Comparison of ENCODE assay signal across 8 mouse cellular contexts in genomic region chr5:15933581-15934375, GRCm38 (mm10). TPM values are rescaled to one million over a fixed set of nuclear protein-coding genes. Genes with fewer than 3 reads are reported as not detected.
DNase-seq lines count a peak whose midpoint lies in the region; ATAC-seq lines count a peak whose summit lies in the region.

No protein-coding gene starts in this region.

- peak overlapping the region; percentile 79 for H3K4me2 ChIP-seq in forebrain, embryonic 14.5 days (ENCODE audit: low read length)
- H3K4me2 ChIP-seq in stomach, embryonic 16.5 days (ENCODE audit: low read depth, low read length) = peak overlapping the region; percentile 83

- peak overlapping the region; percentile 98 for H3K27ac ChIP-seq in heart, embryonic 10.5 days
- H3K27ac ChIP-seq in forebrain, embryonic 14.5 days (ENCODE audit: low read depth, low read length) = peak overlapping the region; percentile 95
- H3K27ac ChIP-seq in stomach, embryonic 16.5 days (ENCODE audit: low read length) = peak overlapping the region; percentile 47

- no peaks in the 10 kb centered on the region for H3K9me3 ChIP-seq in heart, embryonic 10.5 days
- no peaks in the 10 kb centered on the region for H3K9me3 ChIP-seq in forebrain, embryonic 14.5 days (replicated peaks; ENCODE audit: control insufficient read depth, low read length)
- no peaks in the 10 kb centered on the region for H3K9me3 ChIP-seq in stomach, embryonic 16.5 days (replicated peaks; ENCODE audit: control insufficient read depth, low read length)

- peak; percentile 13; the same call in 1 of the 2 replicates for ATAC-seq in forebrain, embryonic 14.5 days
- ATAC-seq in megakaryocyte progenitor cell, adult 5-6 weeks (replicated peaks; ENCODE audit: poor library complexity) = peak; percentile 14; the same call in 1 of the 2 replicates
- ATAC-seq in stomach, embryonic 16.5 days (ENCODE audit: insufficient read depth, low FRiP score) = no peak

- H3K27me3 ChIP-seq in heart, embryonic 10.5 days (ENCODE audit: insufficient read depth, poor library complexity, severe bottlenecking) = peaks cover 28% of the 10 kb centered on the region; the same call in 1 of the 2 replicates
- no peaks in the 10 kb centered on the region; the same call in none of the 2 replicates for H3K27me3 ChIP-seq in forebrain, embryonic 14.5 days (replicated peaks; ENCODE audit: control insufficient read depth, insufficient read depth, low read length)
- 0 out of 2 replicates have a peak, but pooled peaks cover 2% of the 10 kb centered on the region for H3K27me3 ChIP-seq in stomach, embryonic 16.5 days (ENCODE audit: control insufficient read depth, insufficient read depth, low read length)

- H3K36me3 ChIP-seq in heart, embryonic 10.5 days = no peaks in the 10 kb centered on the region
- H3K36me3 ChIP-seq in forebrain, embryonic 14.5 days (ENCODE audit: control insufficient read depth, insufficient read depth, low read length) = no peaks in the 10 kb centered on the region
- no peaks in the 10 kb centered on the region for H3K36me3 ChIP-seq in stomach, embryonic 16.5 days (ENCODE audit: control insufficient read depth, insufficient read depth, low read length)

- peaks cover 13% of the 10 kb centered on the region for H3K4me1 ChIP-seq in heart, embryonic 10.5 days
- H3K4me1 ChIP-seq in forebrain, embryonic 14.5 days (ENCODE audit: control insufficient read depth, insufficient read depth, low read length) = peaks cover 3% of the 10 kb centered on the region; the same call in 1 of the 2 replicates
- no peaks in the 10 kb centered on the region for H3K4me1 ChIP-seq in stomach, embryonic 16.5 days (ENCODE audit: control insufficient read depth, insufficient read depth, low read length)

- peak overlapping the region; percentile 83 for H3K4me3 ChIP-seq in heart, embryonic 10.5 days
- peak overlapping the region; percentile 71 for H3K4me3 ChIP-seq in forebrain, embryonic 14.5 days (ENCODE audit: low read depth, low read length)
- peak overlapping the region; percentile 53 for H3K4me3 ChIP-seq in stomach, embryonic 16.5 days (replicated peaks; ENCODE audit: low read length)

- no peak for DNase-seq in heart, embryonic 10.5 days (ENCODE audit: low spot score)
- no peak for DNase-seq in heart, adult 9 months (ENCODE audit: low spot score in 2 of 2)
- DNase-seq in brain, adult 2 months (ENCODE audit: low read depth, low spot score) = peak; percentile 77
- DNase-seq in forebrain, embryonic 14.5 days (ENCODE audit: low spot score) = peak; percentile 47
- peak; percentile 40 to 60 for DNase-seq in layer of hippocampus, adult 18-20 months (ENCODE audit: low spot score in 2 of 2)
- no peak for DNase-seq in adrenal gland, adult 18-20 months (ENCODE audit: low spot score in 2 of 2)

- peak overlapping the region; percentile 94 for H3K9ac ChIP-seq in forebrain, embryonic 14.5 days (ENCODE audit: low read length)
- H3K9ac ChIP-seq in stomach, embryonic 16.5 days (ENCODE audit: low read length) = peak overlapping the region; percentile 70

- 6% methylated on average over 17 of the region's 17 CpGs for WGBS in heart, embryonic 10.5 days
- whole genome bisulfite sequencing in forebrain, embryonic 14.5 days = 2% methylated on average over 17 of the region's 17 CpGs
- 11% methylated on average over 17 of the region's 17 CpGs for WGBS in stomach, embryonic 16.5 days

RNA-seq across cellular contexts. Expression of gene Cacna2d1, which starts 0.7 kb away (rescaled TPM):
- polyA plus RNA-seq in heart, embryonic 10.5 days (2016; fragmentation: Nextera tagmentation; extraction: Ambion mirVana) = 9.9 and 15.4 TPM in 2 replicates
- polyA plus RNA-seq in forebrain, embryonic 14.5 days (2014; fragmentation: Nextera tagmentation; extraction: Ambion mirVana) = 22.8 and 30.6 TPM in 2 replicates
- total RNA-seq in layer of hippocampus, adult 18-20 months (2021) = 100 to 1,000 TPM; 141 to 157 TPM
- not detected in 2 replicates for total RNA-seq in megakaryocyte progenitor cell, adult 5-6 weeks (2015)
- total RNA-seq in megakaryocyte progenitor cell, adult 5-6 weeks (2017) = not detected in 2 replicates
- polyA plus RNA-seq in stomach, embryonic 16.5 days (2015; fragmentation: Nextera tagmentation; extraction: Ambion mirVana) = 12.1 and 13.1 TPM in 2 replicates
- 100 to 1,000 TPM in 1 of 2 experiments, 10 to 100 TPM in 1; 85.7 to 140 TPM for total RNA-seq in adrenal gland, adult 18-20 months (2021)

Comparison
In these comparisons a context has a peak if more than half of its experiments do, and no peak if none do; other contexts are left out.
1. DNase-seq: peak in brain, adult 2 months (single experiment), forebrain, embryonic 14.5 days (single experiment) and layer of hippocampus, adult 18-20 months (2 of 2); none in heart, embryonic 10.5 days (single experiment), heart, adult 9 months (0 of 2) and adrenal gland, adult 18-20 months (0 of 2).
2. H3K27ac ChIP-seq: peak in every context shown above with its lines; median percentile 98 in heart, embryonic 10.5 days; 95 in forebrain, embryonic 14.5 days; 47 in stomach, embryonic 16.5 days.
3. RNA of gene Cacna2d1, which starts 0.7 kb away (total RNA-seq): 141 to 157 TPM in layer of hippocampus, adult 18-20 months and 85.7 to 140 TPM in adrenal gland, adult 18-20 months; not detected in megakaryocyte progenitor cell, adult 5-6 weeks; every median in the first group is over 10 times any median in the second.
4. Peak in every context shown above with its lines, with median percentiles within 50 percentile points of each other: H3K4me3 ChIP-seq.